Mouse (Mus musculus): Measurements from ENCODE around the gene Usp36.

The Usp36 gene

DNA sequence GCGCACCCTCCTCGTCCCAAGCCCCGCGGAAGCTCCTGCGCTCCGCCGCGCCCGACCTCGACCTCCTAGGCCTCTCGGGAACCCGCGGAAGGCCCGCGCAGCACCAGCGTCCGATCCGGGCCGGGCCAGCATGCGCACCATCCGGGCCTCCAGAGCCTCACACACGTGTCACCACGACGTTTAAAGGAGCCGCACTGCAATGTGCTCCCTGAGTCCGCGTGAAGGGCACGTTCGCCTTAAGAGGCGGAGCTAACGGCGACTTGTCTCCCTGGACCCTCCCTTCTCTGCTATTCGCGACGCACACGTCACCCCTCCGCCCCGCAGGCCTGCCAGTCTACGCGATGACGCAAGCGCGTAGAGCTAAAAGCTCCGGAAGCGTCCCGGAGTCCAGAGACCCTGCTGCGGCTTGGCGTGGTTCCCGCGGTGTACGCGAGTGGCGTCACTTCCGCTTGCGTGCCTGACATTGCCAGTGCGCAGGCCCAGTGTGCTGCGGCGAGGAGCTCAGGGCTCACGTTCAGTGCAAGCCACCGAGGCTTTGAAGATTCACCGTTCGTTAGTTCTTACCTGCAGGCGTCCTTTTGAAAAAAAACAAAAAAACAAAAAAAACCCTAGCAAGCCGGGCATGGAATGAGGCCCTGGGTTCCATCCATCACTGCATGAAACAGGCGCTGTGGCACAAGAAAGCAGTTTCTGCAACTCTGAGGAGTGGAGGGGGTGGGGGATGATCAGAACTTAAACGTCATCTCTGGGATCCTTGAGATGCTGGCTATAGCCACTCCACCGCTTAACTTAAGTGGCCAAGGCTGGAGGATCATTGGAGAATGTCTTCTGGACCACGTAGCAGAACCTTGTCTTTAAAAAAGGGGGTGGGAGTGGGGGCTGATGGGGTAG lies at the start of gene Usp36:
Gene Usp36 (minus strand): TSS at position 246 of the 891 bp plus-strand sequence.
- peak; percentile 100 for DNase-seq (ENCODE audit: low read depth, low spot score)
- peaks cover 5% of the 10 kb centered on the region for H3K36me3 ChIP-seq (ENCODE audit: control insufficient read depth, insufficient read depth, low read length, poor library complexity, severe bottlenecking)
- no peaks in the 10 kb centered on the region for H3K27me3 ChIP-seq (ENCODE audit: control insufficient read depth, insufficient read depth, low read length, poor library complexity, severe bottlenecking)

DNA sequence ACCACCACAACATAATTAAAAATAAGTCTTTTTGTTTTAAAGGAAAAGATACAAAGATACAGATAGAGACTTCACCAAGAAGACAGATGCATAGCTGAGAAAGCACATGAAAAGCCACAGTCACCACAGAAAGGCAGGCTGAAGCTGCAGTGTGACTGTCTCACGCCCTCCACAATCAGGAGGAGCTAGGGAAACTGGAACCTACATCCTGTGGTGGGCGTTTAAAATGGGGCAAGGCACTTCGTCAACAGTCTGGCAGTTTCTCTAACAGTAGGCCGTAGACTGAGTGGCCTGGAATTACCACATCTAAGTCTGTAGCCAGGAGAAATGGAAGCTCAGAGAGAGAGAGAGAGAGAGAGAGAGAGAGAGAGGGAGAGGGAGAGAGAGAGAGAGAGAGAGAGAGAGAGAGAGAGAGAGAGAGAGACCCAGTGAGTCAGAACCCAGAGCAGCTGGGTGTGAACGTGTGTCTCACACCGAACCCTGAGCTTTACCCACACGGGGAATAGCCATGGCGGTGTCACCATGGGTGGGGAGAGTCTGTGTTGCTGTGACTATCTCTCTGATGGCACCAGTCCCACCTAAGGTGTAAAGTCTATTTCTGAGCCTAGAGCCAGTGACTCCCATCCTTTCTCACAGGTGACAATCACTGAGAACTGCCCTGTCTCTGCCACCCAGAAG lies 47.6 kb upstream of the Usp36 start:
- DNase-seq (ENCODE audit: low read depth, low spot score), result no peak
- Histone ChIP-seq H3K27me3 (ENCODE audit: control insufficient read depth, insufficient read depth, low read length, poor library complexity, severe bottlenecking) (no peaks in the 10 kb centered on the region), H3K36me3 (ENCODE audit: control insufficient read depth, insufficient read depth, low read length, poor library complexity, severe bottlenecking) (no peaks in the 10 kb centered on the region)

DNA sequence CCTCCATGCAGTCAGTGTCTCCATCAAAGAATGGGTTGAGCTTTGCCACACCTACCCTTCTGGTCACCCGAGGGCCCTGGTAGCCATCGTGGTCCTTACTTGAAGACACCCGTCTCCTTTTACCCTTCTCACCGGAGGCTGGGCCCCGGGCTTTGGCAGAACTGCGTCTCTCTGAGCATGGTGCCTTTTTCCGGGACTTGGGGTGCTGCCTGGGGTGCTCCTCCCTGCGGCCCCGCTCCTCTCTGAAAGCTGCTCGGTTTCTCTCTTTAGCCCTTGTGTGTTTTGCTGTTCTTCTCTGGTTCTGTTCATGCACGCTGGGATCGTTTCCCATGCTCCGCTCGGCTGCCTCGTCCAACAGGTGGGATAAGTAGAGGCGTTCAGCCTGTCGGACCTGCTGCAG lies 43.4 kb upstream of the Usp36 start:
- DNase-seq (ENCODE audit: low read depth, low spot score), result no peak
- Histone ChIP-seq H3K27me3 (ENCODE audit: control insufficient read depth, insufficient read depth, low read length, poor library complexity, severe bottlenecking) (no peaks in the 10 kb centered on the region), H3K36me3 (ENCODE audit: control insufficient read depth, insufficient read depth, low read length, poor library complexity, severe bottlenecking) (no peaks in the 10 kb centered on the region)

DNA sequence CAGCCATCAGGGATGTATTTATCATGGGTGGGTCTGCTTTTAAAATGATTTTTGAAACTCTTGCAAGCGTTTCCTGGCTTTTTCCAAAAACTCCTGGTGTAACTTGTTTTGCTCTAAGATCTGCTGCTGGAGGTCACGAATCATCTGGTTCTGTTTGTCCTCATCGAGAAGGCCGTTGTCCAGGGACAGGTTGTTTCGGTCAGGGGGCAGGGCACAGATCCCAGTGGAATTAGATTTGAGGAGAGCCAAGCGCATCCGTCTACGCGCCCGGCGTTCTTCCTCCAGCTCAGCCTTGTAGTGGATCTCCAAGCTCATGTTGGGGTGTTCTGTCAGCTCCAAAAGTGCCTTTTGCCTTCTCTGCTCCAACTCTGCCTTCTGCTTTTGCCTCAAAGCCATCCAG lies 42.3 kb upstream of the Usp36 start:
- H3K27me3 ChIP-seq (ENCODE audit: control insufficient read depth, insufficient read depth, low read length, poor library complexity, severe bottlenecking), result no peaks in the 10 kb centered on the region
- DNase-seq (ENCODE audit: low read depth, low spot score), result no peak

DNA sequence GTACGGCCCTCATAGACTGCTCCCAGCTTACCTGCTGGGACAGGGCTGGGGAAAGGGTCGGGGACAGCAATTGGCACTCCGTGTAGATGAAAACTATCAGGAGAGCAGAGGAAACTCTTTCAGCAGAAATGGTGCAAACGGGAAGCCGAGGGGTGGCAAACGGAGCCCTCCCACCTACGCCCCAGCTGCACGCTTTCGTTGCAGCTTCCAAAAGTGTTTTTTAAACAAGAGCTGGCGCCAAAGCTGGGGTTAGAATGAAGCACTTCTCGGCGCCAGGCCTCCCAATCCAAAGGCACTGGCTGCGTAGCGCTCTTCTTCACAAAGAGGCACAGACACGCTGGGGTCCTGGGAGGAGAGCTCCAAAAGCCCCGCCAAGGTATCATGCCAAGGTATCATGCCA lies 40.7 kb upstream of the Usp36 start:
- no peak for DNase-seq (ENCODE audit: low read depth, low spot score)
- Histone ChIP-seq H3K27me3 (ENCODE audit: control insufficient read depth, insufficient read depth, low read length, poor library complexity, severe bottlenecking) (no peaks in the 10 kb centered on the region), H3K36me3 (ENCODE audit: control insufficient read depth, insufficient read depth, low read length, poor library complexity, severe bottlenecking) (no peaks in the 10 kb centered on the region)

More for the DNA sequence above, 42.3 kb upstream of the Usp36 start:
- H3K36me3 ChIP-seq (ENCODE audit: control insufficient read depth, insufficient read depth, low read length, poor library complexity, severe bottlenecking), result no peaks in the 10 kb centered on the region

DNA sequence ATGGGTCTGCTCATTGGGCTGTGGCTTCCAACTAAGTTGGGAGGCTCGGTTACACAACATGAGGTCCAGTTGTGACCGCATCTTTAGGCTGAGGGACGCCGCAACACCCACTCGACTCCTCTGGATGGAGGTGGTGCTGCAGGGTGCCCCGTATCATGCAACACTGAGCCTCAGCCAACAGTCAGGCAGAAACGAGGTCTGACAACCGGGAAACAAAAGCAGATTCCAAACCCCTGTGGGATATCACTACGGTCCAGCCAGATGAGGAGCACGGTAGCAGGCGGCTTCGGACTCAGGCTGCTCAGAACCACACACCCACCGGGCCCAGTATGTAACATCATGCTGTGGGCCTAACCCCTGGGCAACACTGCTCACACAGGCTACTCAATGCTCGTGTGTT lies 40.3 kb upstream of the Usp36 start:
- no peaks in the 10 kb centered on the region for H3K27me3 ChIP-seq (ENCODE audit: control insufficient read depth, insufficient read depth, low read length, poor library complexity, severe bottlenecking)
- H3K36me3 ChIP-seq (ENCODE audit: control insufficient read depth, insufficient read depth, low read length, poor library complexity, severe bottlenecking), result no peaks in the 10 kb centered on the region
- no peak for DNase-seq (ENCODE audit: low read depth, low spot score)

DNA sequence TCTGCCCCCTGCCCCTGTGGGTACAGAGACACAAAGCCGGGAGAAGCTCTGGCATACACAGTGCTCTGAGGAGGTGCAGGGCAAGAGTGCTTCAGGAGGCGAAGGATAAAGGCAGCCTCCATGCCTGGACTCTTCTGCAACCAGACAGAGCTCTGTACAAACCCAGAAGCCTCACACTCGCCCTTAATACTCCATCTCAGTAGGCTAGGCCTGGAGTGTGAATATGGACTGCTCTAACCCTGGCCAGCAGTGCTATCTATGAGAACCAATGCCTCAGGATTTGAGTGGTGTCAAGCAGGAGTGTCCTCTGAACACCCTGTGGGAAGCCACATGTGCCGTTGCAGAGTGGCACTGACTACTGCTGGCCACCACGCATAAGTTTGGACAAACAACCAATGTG lies 38.9 kb upstream of the Usp36 start:
- no peaks in the 10 kb centered on the region for H3K36me3 ChIP-seq (ENCODE audit: control insufficient read depth, insufficient read depth, low read length, poor library complexity, severe bottlenecking)
- H3K27me3 ChIP-seq (ENCODE audit: control insufficient read depth, insufficient read depth, low read length, poor library complexity, severe bottlenecking), result no peaks in the 10 kb centered on the region
- no peak for DNase-seq (ENCODE audit: low read depth, low spot score)

DNA sequence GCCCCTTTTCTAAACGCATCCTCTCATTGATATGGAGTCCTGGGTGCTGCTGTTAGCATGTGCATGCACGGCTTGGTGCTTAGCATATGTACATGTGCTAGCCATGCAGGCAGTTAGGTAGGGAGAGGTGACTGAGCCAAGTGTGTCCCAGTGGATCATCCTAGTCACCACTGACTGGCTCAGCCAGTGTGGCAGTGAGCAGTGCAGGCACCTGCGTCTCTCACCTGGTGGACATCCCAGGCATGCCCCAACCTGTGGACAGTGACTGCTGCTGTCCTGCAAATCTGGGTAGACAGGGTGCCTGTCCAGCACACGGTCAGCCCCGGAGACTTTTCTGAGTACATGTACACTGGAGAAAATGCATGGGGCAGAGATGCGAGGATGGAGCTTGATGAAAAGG lies 38.5 kb upstream of the Usp36 start:
- no peak for DNase-seq (ENCODE audit: low read depth, low spot score)
- H3K27me3 ChIP-seq (ENCODE audit: control insufficient read depth, insufficient read depth, low read length, poor library complexity, severe bottlenecking), result no peaks in the 10 kb centered on the region
- no peaks in the 10 kb centered on the region for H3K36me3 ChIP-seq (ENCODE audit: control insufficient read depth, insufficient read depth, low read length, poor library complexity, severe bottlenecking)

DNA sequence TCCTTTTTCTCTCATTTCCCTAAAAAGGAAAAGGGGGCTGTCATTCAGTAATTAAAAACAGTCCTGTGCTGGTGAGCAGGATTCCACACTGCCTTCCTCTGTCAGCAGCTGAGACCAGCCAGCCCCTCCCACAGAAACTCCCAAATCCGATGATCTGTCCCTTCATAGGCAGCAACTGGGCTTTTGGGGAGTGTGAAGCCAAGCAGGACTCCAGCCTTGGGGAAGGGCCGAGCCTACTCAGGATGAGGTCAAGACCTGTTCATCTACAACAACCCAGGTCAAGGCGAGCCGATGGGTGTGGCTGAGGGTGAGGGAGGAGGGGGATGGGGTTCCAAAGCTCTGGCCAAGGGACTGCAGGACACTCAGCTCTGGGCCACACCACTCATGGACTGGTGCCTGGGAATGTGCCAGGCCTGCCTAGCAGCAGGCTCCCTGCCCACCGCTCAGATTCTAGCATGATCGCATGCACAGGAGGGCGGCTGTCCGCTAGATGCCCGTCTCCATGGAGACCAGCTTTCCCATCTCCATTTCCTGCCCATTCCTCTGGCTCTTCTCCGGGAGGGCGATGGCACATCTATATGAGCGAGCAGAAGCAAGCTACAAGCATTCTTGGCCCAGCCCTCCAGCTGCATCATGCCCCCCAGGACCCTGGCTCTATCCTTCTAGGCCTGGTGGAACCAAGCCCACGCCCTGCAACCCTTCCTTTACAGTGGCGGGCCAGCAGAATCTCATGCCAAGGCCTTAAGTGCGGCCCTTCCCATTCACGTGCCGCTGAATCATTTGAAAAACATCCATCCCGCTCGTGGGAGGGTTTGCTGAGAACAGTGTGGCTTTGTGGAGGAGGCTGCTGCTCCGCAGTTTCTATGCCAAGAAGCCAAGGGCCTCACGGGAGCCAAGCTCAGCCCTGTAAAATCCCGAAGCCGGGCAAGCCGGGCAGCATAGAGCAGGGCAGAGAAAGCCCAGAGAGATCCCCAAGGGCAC lies 37.2 kb upstream of the Usp36 start:
- Histone ChIP-seq H3K27me3 (ENCODE audit: control insufficient read depth, insufficient read depth, low read length, poor library complexity, severe bottlenecking) (no peaks in the 10 kb centered on the region), H3K36me3 (ENCODE audit: control insufficient read depth, insufficient read depth, low read length, poor library complexity, severe bottlenecking) (no peaks in the 10 kb centered on the region)
- DNase-seq (ENCODE audit: low read depth, low spot score), result no peak

DNA sequence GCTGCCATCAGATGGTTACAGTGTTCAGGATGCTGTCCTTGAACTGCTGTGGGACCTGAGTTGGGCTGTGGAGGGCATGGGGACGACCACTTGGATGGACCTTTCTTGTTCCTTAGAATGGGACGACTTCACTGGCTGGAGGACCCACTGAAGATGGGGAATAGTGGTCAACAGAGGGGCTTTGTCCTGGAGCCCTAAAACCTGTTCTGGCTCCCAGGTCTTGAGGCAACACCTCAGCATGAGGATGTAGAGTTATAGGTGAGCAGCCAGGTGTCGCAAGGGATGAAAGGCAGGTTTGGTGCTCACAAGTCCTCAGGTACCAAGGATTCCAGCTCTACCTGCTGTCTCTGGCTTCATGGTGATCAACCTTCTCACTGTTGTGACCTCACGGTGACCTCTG lies 36.4 kb upstream of the Usp36 start:
- Histone ChIP-seq H3K36me3 (ENCODE audit: control insufficient read depth, insufficient read depth, low read length, poor library complexity, severe bottlenecking) (no peaks in the 10 kb centered on the region), H3K27me3 (ENCODE audit: control insufficient read depth, insufficient read depth, low read length, poor library complexity, severe bottlenecking) (no peaks in the 10 kb centered on the region)
- no peak for DNase-seq (ENCODE audit: low read depth, low spot score)

DNA sequence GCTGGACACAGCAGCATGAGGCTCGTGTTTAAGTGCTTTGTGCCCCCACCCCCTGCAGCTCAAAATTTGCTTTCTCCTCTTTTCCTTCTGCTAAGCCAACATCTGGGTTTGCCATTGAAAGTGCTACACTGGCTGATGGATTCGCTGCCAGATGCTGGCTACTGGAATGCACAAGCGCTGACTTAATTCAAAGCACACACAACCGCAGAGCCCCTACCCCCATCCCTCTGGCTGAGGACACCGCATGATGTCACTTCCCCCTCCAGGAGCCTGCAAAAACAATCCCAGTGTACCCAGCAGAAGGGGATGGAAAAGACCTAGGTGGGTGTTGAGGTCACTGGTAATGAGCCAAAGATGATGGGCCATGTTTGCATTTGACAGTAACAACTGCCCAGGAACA lies 34.5 kb upstream of the Usp36 start:
- H3K36me3 ChIP-seq (ENCODE audit: control insufficient read depth, insufficient read depth, low read length, poor library complexity, severe bottlenecking), result no peaks in the 10 kb centered on the region
- DNase-seq (ENCODE audit: low read depth, low spot score), result no peak
- H3K27me3 ChIP-seq (ENCODE audit: control insufficient read depth, insufficient read depth, low read length, poor library complexity, severe bottlenecking), result no peaks in the 10 kb centered on the region

DNA sequence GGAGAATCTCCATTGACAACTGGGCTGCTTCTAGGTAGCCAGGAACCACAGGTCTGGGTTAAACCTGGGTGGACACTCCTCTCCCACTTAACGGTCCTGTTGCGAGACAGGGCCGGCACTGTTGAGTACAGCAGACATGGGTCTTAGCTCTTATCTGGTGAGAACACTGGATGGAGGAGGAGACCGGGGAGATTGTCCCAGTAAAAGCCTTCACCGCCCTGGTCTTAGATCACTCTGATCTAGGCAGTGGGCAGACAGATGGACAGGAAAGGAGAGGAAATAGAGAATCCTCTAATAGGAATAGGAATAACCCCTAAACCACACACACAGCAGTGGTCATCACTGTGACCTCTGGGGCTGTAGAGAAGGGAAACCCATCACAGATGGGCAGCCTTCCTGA lies 33.9 kb upstream of the Usp36 start:
- Histone ChIP-seq H3K36me3 (ENCODE audit: control insufficient read depth, insufficient read depth, low read length, poor library complexity, severe bottlenecking) (no peaks in the 10 kb centered on the region), H3K27me3 (ENCODE audit: control insufficient read depth, insufficient read depth, low read length, poor library complexity, severe bottlenecking) (no peaks in the 10 kb centered on the region)
- DNase-seq (ENCODE audit: low read depth, low spot score), result no peak

DNA sequence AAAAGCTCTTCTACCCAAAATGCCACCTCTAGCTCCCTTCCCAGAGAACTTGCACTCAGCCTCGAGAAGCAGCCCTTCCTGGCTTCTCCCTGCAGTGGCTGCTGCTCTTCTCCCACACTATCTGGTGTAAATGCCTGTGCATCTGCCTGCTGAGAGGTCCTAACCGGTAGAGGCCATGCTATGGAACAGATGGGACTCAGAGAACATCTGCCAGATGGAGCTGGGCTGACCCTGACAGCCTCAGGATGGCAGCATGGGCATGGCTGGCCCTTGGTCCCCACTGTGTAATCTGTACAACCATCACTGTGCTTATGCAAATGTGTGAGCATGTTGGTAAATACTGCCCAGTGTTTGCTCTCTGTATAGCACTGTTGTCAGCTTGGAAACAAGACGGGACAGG lies 32.6 kb upstream of the Usp36 start:
- no peak for DNase-seq (ENCODE audit: low read depth, low spot score)
- H3K27me3 ChIP-seq (ENCODE audit: control insufficient read depth, insufficient read depth, low read length, poor library complexity, severe bottlenecking), result no peaks in the 10 kb centered on the region
- no peaks in the 10 kb centered on the region for H3K36me3 ChIP-seq (ENCODE audit: control insufficient read depth, insufficient read depth, low read length, poor library complexity, severe bottlenecking)

DNA sequence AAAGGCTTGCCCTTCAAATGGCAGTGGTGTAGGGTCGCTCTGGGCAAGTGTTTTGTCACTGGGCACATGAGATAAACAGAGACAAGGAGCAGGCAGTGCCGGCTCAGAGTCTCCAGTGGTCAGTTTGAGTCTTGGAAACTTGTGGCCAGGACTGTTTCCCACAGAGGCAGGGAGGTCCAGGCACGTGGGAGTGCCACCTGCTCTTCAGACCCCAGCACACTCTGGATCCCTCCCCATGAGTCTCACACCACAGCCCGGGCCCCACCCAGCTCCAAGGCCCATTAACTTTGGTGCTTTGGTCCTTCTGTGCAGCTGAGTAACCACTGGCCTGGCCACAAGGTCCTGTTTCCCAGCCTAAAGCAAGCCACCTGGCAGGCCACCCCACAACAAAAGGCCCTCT lies 31.9 kb upstream of the Usp36 start:
- no peak for DNase-seq (ENCODE audit: low read depth, low spot score)
- Histone ChIP-seq H3K36me3 (ENCODE audit: control insufficient read depth, insufficient read depth, low read length, poor library complexity, severe bottlenecking) (no peaks in the 10 kb centered on the region), H3K27me3 (ENCODE audit: control insufficient read depth, insufficient read depth, low read length, poor library complexity, severe bottlenecking) (no peaks in the 10 kb centered on the region)
